Mouse (Mus musculus) left cerebral cortex, postnatal 25 days (tissue): ENCODE measurements around the gene Ajuba. TPM values are rescaled to one million over a fixed set of nuclear protein-coding genes. Genes with fewer than 3 reads are reported as not detected.

ENCODE experiments used
- DNase-seq, 2 experiments: peaks; one replicate each; pipeline ENCODE4 v3.0.0; 2022; ENCODE audit warnings: low spot score in 2 of 2, mixed read lengths in 1 of 2
- intact Hi-C: fragments of 180-260 bp; cut with DNase I; formaldehyde crosslinking; loops from one replicate; pipeline ENCODE4 v1.15.1; 2025
- microRNA-seq, 2 experiments: library from miRNA; unstranded; fragments of <30 nt; microRNA quantifications; one replicate each; pipeline ENCODE4 v1.2.0; 2022
- total RNA-seq, 2 experiments: library from RNA; stranded (reverse); gene quantifications; 2 replicates each; pipeline ENCODE4 v1.2.3; 2021

The Ajuba gene
- total RNA-seq, 2 experiments from 2014 or later, result 1.6 to 2.1 TPM

DNA sequence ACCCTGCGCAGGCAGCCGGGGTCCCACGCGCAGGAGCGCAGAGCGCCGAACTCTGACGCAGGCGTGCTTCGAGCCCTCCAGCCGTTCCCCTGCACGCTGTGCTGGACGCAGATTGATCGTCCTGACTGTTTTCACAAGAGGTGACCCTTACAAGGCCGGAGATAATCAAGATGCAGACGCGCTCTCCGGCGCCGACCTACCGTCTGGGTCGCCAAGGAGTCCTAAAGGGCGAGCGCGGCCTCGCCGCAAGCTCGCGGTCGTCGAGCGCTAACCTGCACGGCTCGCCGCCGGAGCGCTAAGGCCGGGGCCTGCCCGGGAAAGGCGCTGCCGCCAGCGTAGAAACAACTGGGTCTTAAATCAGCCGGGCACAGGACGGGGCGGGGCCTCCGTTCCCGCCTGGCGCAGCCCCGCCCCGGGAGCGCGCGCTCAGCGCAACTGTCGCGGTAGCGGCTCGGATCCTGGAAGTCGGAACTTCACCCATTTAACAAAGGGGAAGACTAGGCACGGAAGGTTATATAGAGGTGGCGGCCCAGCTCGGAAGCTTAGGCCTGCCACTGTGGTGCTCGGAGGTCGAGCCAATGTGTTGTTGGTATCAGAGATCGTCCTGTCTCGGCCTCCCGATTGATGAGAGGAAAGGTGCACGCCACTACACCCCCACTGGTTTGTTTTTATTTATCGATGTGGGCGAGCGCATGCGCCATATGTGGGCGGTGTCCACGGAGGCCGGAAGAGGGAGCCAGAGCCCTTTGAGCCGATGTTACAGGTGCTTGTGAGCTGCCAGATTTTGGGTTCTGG lies 23.2 kb downstream of the Ajuba start, which contains the start of gene Haus4:
TSS of gene Haus4 (minus strand) at position 642 of the 795 bp plus-strand sequence.
- DNase-seq, result peak; percentile 54 to 69
- intact Hi-C loops, result no loop called here

DNA sequence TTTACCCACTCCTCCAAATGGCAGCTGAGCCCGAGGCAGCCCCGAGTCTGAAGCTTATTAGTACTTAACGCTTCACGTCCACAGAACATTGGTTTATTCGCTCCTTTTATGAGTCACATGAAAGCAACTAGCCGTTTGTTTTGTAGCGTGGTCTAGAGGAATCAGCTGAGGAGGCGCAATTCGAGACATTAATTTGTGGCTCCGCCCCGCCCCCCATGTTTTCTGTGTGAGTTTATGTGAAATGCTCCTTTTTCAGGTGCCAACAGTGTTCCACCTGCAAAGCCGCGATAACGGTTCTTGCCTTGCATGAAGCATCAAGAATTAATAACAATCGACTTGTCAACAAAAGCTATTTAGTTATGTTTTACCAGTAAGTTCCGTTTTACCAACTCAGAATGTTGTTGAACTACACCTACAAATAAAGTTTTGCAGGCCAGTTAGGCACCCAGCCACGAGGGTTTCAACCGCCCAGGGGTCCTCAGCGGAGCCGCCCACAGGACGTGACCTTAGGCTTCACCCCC lies 23.8 kb downstream of the Ajuba start:
- DNase-seq, result no peak
- intact Hi-C loops, result no loop called here

DNA sequence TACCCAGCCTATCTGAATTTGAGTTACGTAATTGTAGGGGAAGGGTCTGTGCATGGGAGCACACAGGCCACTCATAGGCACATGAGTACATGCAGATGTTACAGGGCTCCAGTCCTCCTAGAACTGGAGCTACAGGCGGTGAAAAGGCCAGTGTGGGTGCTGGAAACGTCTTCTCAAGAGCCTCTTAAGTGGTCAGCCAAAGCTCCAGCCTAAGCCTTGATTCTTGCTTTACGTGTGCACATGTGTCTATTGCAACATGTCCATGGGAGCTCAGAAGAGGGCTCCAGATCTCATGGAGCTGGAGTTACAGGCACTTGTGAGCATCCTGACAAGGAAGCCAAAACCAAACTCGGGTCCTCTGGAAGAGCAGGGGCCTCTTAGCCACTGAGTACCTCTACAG lies 32.7 kb downstream of the Ajuba start:
- intact Hi-C loops, result no loop called here

DNA sequence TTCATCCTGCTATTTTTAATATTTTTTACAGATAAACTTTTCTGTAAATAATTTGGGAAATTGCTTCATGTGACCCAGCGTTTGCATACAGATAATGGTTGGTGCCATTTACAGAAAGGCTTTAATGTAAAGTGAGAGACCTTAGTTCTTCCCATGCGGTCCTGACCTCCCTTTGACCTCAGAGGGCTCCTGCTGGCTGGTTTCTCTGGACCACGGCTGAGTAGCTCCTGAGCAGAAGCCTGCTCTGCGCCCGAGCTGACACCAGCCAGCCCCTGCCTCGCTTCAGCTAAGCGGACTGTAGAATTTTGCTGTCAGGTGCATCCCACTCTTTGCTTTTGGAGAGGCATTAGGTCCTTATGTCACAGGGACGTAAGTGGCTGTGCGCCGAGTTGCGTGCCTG lies 36.6 kb downstream of the Ajuba start:
- intact Hi-C loops, result no loop called here
- DNase-seq, result no peak

More for the DNA sequence above, 32.7 kb downstream of the Ajuba start:
- no peak for DNase-seq

DNA sequence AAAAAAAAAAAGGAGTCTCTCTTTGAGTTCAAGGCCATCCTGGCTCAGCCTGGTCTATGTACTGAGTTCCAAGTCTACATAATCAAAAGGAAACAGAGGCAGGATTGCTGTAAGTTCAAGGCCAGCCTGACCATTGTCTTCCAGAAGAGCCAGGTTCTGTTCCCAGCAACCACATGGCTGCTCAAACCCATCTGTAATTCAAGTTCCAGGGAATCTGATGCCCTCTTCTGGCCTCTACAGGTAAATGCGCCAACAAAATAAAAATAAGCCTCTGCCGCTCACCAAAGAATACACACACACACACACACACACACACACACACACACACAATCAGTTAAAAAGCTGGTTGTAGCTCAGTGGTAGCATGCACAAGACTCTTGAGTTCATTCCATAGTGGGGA lies 38.8 kb downstream of the Ajuba start:
- no peak for DNase-seq
- intact Hi-C loops, result no loop called here

DNA sequence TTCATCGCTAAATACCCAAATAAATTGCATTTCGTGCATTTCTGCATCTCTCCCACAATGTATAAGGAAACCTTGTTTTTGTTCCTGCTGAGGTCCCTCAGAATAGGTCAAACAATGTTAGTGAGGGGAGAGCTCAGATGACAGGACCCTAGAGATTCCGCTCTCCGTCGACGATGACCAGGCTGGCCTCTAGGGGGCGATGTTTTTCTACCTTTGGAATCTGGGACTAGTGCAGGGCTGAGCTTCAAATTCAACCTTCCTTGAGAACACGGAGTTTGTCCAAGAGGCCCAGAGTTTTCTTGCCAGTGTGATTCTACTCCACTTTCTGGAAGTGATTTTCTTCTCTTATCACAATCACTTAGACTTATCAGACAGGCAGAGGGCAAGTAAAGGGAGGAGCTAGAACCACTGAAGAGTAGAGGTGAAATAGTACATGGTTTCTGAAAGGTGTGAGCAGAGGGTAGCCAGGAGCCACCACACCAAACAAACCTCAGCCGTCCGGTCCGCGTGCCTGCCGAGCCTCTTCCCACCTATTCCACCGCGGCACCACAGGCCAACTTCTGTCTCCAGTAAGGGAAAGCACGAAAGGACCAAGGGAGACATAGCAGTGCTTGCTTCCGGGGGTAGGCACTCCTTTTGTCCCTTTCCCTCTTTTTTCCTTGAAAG lies 48.8 kb downstream of the Ajuba start:
- intact Hi-C loops, result no loop called here
- peak; percentile 80 to 86 for DNase-seq

DNA sequence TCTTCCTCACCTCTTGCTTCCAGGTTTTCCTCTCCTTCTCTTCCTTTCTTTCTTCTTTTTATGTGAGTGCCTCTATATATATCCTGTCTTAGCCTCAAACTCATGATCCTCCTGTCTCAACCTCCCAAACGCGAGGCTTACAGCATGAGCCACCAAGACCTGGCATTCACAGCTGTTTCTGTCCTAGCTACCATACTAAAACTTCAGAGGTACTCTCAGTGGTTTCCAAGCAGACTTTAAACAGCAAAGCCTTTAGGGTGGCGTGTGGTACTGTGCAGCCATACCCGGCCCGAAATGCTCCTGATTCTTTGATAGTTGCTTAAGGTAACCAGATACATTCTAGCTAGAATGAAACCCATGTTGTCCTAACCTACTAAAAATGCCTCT lies 49.4 kb downstream of the Ajuba start:
- DNase-seq, result no peak
- intact Hi-C loops, result no loop called here

DNA sequence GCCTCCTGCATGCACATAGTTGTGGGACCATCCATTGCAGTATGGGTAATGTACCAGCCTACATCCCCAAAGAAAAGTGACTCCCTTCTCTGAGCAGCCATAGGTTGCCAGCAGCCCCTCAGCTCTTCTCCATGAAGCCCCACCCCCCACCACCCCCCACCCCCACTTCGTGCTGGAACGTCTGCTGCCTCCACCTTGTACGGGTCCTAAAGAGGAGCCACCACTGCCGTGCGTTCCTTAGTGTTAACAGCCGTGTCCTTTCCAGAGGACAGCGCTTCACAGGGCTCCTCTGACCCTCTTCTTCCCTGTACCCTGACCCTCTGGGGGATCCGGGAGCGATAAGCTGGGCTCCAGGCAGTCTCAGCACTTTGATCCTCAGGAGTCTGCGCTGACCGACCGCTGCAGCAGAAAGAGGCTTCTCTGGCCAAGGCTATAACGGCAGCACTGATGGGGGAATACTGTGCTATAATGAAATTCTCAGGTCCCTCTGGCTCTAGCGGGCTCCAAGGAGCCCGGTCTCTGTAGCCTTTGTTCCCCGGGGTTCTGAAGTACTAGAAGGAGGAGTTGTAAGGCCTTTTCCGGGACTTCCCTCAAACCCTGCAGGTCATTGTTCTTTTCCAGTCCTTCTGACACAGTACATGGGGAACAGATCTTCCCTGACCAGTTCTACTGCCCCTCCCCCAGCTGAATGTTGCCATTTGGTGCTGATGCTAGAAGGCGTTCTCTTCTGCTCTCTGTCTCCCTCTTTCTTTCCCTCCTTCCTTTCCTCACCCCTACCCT lies 49.9 kb downstream of the Ajuba start:
- intact Hi-C loops, result no loop called here
- DNase-seq, result peak; percentile 15 to 32

DNA sequence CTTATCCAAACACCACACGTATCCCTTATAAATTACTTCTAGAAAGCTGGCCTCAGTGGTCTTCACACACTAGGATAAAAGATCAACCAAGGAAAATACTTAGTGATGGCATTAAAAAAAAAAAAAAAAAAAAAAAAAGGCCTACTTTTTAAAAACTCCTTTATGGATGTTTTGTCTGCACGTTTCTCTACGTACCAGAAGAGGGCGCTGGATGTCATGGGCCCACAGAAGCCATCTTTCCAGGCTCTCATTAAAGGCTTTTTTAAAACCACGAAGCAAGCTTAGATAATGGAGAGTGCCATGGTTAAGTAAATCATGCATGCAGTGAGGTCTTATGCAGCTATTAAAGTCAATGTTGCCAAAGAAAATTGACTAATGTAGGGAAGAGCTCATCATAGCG lies 53.8 kb downstream of the Ajuba start:
- DNase-seq, result no peak
- intact Hi-C loops, result no loop called here

Small RNA genes lying within 50 kb of the gene (microRNA-seq; reads per million reads assigned to microRNA genes)
- 0 reads per million in 2 experiments for gene Mir686

Other genes with a start within 250 kb of the Ajuba start
- gene Oxa1l, start 216.7 kb downstream of the Ajuba start, total RNA-seq, result 10 to 100 TPM; 52.4 to 57.2 TPM
- gene Slc7a7, start 159.8 kb downstream of the Ajuba start, total RNA-seq, result 1 to 10 TPM; 1.7 to 2.8 TPM
- gene Mrpl52, start 150.6 kb downstream of the Ajuba start, total RNA-seq, result 10 to 100 TPM; 89.1 to 94.2 TPM
- gene Mmp14, start 145.9 kb downstream of the Ajuba start, total RNA-seq, result 10 to 100 TPM in 1 of 2 experiments, 1 to 10 TPM in 1; 7.9 to 14.8 TPM
- gene Lrp10, start 113.4 kb downstream of the Ajuba start, total RNA-seq, result 10 to 100 TPM; 20.6 to 26.9 TPM
- 1 to 10 TPM; 3.5 to 6.6 TPM for gene Rem2, start 101.5 kb downstream of the Ajuba start, total RNA-seq
- 10 to 100 TPM; 49.3 to 54.7 TPM for gene Prmt5, start 60.0 kb downstream of the Ajuba start, total RNA-seq
- gene Haus4, start 22.9 kb downstream of the Ajuba start, total RNA-seq, result 1 to 10 TPM; 1.9 TPM
- gene 4931414P19Rik, start 28.4 kb upstream of the Ajuba start, total RNA-seq, result 10 to 100 TPM in 1 of 2 experiments, 1 to 10 TPM in 1; 8.9 to 10.4 TPM
- gene Psmb5, start 40.5 kb upstream of the Ajuba start, total RNA-seq, result 100 to 1,000 TPM; 164 to 182 TPM
- under 1 TPM in 1 of 2 experiments, not detected in 1; 0.07 TPM for gene Psmb11, start 43.9 kb upstream of the Ajuba start, total RNA-seq
- gene Gm17606, start 63.4 kb upstream of the Ajuba start, total RNA-seq, result not detected
- 10 to 100 TPM in 1 of 2 experiments, 1 to 10 TPM in 1; 8.0 to 11.1 TPM for gene Cdh24, start 63.8 kb upstream of the Ajuba start, total RNA-seq
- gene 1700123O20Rik, start 108.7 kb upstream of the Ajuba start, total RNA-seq, result 10 to 100 TPM; 22.8 to 24.2 TPM
- 100 to 1,000 TPM; 180 to 192 TPM for gene Acin1, start 109.4 kb upstream of the Ajuba start, total RNA-seq
- gene Gm29776, start 121.3 kb upstream of the Ajuba start, total RNA-seq, result under 1 TPM in 1 of 2 experiments, not detected in 1; 0.14 TPM
- not detected for gene Cebpe, start 134.6 kb upstream of the Ajuba start, total RNA-seq
- gene Slc7a8, start 204.4 kb upstream of the Ajuba start, total RNA-seq, result 10 to 100 TPM; 53.9 to 60.2 TPM
- gene Rnf212b, start 236.6 kb upstream of the Ajuba start, total RNA-seq, result not detected